Mouse (Mus musculus) E14TG2a.4 (cell line): ENCODE measurements around the gene Wiz.

Source experiments
- CTCF ChIP-seq: conservative IDR thresholded peaks from 2 replicates; pipeline ENCODE4 v1.5.1; 2014; ENCODE audit warnings: low read length
- POU5F1 ChIP-seq: IDR thresholded peaks from 2 replicates; pipeline ENCODE4 v1.6.1; 2014; ENCODE audit warnings: low read length, borderline replicate concordance

GRCm38 (mm10) chr17:32317032-32317431 is 72.2 kb downstream of the Wiz start:
- no peak for TF ChIP-seq CTCF
- TF ChIP-seq POU5F1 = no peak
